Mouse (Mus musculus) embryo, embryonic 11 days (tissue): ENCODE data around the gene Rtp4.

Experiments
- DNase-seq: peaks from one replicate; pipeline ENCODE4 v3.0.0-alpha.2; 2015

The Rtp4 gene

DNA sequence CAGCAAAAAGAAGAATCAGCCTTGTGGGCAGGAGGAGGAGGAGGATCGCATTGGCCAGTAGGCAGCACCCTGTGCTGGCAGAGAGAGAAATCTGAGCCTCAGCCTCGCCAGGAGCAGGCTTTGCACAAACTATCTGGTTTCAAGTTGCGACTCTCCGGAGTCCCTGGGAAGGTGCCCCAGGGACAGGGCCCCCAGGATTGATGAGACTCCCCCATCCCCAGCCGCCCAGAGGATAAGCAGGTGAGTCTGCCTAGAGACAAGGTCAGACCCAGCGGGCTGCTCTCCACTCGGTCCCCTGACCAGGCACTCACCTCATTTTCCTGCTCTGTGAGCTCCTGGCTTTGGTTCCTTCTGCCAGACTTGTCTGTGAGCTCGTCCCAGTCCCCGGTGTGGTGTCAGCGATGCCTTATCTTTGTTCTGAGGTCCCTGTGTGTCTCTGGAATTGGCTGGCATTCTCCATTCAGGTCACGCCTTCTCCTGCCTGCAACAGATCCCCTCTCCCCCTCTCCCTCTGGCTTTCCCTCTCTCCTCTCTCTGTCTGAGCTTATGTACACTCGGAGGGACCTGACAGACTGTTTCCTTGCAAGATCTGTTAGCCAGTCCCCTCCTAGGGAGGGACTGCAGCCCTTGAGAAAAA, at the start of gene Rtp4, which contains the start of gene Masp1:
TSS of gene Rtp4 (plus strand) at position 57 of the 637 bp plus-strand sequence.
TSS of gene Masp1 (minus strand) at position 581 of the 637 bp plus-strand sequence.
- DNase-seq, result peak; percentile 60

DNA sequence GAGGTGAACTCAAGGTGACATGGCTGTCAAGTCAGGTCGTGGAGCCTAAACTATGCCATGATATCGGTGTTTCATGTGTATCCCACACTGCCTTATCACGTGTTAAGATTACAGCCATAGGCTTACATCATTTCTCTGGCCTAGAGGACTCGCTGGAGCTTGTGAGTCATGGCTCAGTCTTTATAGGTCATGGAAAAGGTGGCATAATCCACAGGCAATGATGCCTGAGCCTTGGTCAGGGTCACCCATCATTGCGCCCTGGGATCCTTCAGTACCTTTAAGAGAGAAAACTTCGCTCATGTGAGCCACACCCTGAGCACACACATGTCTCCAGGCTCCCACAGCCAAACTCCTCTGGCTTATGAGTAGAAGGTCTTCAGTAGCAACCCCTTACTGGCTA, 48.5 kb upstream of the Rtp4 start:
- DNase-seq, result no peak

DNA sequence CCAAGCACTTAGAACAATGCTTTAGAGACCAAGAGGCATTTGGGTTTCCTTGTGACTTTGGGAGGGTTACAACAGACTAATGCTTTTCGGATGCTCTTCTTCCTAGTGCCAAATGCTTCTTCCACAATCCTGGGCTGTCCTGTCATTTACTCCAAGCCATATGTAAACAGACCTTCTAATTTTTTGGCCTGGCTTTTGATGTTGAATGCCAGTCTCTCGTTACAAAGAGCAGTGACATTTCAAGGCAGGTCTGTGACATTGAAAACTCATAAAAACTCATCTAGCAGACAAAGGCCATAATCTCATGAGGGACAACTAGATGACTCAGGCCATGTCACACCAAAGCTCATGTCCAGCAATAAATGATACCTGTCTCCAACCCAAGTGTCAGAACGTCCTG, 48.0 kb upstream of the Rtp4 start:
- no peak for DNase-seq

DNA sequence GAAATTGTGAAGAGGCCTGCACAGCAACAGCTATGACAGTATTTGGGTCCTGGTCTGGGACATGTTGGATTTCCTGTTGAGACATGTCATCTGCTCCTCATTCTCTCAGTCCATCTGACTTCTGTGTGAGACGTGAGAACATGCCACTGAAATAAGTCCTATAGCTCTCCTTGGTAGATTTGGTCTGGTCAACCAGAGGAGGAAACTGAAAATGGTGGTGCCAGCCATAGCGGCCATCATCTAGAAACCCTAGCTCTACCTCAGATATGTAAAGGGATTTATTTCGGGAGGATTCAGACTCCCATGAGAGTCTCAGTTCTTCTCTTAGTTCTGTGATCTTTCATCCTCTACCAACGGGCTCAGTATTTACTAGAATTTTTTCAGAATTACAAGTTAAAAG, 44.4 kb upstream of the Rtp4 start:
- no peak for DNase-seq

DNA sequence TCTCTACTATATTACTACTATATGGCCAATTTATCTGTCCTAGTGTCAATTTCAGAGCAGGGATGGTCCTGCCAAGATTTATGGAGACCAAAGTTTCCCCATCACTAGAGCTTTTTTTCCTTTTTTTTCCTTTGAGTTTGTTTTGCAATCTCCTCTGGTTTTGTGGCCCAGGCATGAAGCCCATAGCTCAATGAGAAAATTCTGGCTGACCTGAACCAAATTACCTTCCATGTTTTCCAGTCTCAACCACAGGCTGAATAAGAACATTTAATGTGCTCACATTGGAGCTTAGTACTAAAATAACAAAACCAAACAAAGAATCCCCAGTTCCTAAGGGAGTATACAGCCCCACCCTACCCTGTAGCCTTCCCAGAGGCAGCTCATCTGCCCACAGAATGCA, 43.5 kb upstream of the Rtp4 start:
- DNase-seq, result no peak

DNA sequence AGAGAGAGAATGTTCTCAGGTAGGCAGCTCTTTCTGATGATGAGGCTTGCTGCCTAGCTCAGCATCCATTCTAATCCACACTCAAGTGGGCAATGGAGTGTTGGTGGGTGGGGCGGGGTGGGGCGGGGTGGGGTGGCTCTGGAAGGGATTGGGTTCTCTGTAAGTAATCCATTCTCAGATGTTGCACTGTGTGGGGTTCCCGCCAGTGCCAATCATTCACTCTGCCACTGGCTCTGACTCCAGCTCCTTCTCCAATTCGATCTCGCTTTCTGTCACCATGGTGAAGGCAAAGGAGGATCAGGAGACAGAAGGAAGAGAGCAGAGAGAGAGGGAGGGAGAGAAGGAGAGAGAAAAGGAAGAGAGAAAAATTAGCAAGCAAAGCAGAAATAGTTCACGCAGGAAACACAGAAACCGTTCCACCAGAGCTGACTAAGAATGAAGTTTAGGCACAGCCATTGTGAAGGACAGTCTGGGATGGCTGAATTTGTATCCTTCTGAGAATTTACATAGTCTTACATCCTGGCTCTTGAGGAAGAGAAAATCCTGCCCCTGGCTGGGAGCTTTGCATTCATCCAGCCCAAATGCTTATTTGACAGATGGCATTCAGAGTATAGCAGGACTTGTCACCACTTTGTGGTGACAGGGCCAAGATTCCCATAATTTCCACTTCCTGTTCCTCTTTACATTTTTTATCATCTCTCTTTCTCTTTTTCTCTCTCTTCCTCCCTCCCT, 40.1 kb upstream of the Rtp4 start:
- no peak for DNase-seq

DNA sequence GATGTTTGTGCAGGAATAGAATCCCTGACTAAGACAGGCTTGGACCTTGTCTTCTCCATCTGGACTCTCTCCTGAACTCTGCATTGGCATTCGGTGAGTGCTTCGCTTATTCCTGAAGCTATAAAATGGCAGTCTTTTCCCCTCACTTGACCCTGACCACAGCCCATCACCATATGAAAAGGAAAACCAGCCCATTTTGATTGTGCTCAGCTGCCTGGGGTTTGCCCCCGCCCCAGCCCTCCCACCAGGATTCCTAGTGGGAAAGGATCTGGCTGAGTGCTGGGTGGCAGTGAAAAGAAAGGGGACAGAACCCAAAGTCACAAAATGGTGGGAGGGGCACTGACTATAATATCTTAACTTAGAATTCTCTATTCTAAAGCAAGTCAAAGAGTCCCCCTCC, 37.9 kb upstream of the Rtp4 start:
- DNase-seq, result no peak

DNA sequence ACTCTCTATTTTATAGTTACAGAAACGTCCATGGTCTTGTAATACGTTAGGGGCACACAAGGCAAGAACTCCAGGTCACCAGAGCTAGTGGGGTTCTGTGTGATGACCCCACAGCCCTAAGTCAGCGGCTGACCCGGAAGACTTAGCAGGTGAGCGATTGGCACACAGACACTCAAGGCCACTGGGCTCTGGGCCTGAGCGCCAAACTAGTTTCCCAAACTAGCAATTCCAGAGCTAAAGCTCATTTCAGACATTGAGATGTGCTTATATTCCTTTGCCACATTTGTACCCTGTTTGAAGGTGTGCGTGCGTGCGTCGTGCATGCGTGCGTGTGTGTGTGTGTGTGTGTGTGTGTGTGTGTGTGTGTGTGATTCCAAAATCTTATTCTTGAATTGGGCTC, 37.2 kb upstream of the Rtp4 start:
- no peak for DNase-seq

DNA sequence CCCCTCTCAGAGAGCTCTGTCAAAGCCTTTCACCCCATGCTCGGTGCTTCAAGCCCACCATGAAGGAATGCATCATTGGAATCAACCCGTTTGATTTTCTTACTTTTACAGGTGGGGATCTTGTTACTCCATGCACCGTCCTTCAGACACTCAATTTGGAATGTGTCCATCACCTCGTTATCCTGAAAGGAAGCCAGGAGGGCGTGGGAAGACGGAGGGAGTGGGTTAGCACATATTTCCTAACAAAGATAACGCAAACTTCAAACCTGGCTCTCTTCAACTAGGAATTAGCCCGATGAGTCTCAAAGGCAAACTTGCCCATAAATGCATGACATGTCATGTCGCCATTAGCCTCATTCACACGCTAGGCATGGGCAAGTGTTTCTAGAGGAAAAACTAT, 36.8 kb upstream of the Rtp4 start:
- DNase-seq, result no peak

DNA sequence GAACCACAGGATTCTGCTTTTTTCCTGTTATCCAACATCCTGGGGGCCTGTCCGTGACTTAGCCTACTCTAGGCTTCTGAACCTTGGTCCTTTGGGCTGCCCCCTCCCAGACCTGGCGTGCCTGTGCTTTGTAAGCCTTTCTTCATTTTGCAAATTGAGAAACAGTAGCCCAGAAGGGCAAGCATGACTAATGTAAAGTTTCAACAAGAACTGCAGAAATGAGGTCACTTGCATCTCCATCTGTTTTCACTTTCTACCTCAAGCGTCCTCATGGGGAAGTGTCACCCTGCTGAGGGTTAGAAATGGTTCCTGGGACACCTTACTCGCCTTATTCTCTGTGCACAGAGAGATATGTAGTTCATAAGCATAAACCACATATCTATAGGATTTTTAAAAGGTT, 27.3 kb upstream of the Rtp4 start:
- no peak for DNase-seq

DNA sequence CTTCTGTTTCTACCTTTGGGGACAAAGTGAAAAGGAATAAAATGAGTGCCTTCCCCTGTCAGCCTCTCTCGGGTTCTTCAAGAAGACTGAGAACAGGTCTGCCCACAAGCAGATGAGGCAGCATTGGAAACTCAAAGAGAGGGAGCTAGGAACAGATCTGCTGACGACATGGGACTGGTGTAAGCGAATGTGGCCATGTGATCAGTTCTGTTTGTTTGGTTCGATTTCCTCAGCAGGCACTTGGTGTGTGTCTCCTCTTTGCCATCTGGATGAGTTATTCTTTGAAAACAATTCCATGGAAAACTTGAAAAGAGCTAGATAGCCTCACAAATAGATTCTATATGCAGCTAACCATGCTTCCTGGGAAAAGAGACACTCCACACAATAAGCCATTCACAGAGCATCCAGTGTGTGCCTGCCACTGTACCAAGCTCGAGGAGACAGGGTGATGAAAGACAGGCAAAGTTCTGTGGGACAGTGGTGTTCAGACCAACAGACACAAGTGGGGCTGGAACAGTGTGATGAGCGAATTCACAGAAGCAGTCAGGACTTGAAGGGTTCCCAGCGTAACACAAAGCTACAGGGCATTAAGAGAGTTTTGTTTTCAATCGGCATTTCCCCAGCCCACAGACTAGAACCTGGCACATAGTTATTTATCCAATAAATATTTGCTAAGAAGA, 23.7 kb upstream of the Rtp4 start:
- no peak for DNase-seq

DNA sequence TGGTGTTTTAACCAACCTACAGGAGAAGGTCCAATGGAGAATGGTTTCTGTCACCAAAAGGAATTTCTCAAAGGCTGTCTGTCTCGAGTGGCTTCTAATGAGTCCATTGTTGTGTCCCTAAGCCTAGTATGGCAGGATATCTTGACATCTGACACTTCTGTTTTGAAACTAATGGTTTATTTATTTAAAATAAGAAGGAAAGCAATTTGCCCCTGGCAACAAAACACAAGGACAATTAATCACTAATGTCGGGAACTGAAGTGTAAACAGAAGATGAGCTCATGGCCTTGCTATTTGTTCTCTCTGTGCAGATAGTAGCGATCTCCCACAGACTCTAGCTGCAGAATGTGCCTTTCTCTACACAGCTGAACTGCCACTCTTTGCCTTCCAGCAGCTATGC, 22.7 kb upstream of the Rtp4 start:
- DNase-seq, result peak; percentile 57

DNA sequence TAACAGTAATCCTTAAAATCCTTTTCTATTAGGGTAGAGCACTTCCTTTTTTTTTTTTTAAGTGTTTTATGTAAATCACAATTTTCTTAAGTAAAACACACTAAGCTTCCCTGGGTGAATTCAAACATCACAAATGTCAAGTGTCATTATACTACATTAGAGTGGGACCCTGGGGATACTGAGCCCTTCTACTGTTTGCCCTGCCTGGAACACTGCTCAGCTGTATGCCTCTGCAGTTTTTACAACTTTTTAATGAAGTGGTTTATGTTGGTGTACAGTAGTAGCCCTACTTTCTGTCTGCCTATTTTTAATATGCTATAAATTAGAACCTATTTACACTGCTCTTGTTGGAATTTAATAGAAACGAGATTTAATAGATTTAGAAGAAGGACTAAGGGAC, 22.2 kb upstream of the Rtp4 start:
- no peak for DNase-seq

DNA sequence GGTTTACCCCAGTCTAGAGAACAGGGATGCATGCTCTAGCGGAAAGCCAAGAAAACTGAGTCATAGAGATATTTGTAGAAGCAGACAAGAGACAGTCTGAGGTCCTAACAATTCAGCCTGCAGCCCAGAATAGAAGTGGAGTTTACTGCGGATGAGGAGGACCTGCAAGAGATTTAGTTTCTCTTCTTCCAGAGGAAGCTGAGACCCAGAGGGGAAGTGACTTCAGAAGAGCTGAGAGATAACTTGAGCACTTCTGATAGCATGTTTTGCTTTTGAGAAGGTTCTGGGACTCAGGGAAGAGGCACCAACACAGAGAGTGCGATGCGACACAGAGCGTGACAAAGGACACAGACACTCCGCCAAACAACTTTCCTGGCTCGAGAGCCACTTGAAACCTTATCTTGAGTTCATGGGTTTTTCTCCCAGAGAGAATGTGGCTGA, 21.4 kb upstream of the Rtp4 start:
- no peak for DNase-seq

DNA sequence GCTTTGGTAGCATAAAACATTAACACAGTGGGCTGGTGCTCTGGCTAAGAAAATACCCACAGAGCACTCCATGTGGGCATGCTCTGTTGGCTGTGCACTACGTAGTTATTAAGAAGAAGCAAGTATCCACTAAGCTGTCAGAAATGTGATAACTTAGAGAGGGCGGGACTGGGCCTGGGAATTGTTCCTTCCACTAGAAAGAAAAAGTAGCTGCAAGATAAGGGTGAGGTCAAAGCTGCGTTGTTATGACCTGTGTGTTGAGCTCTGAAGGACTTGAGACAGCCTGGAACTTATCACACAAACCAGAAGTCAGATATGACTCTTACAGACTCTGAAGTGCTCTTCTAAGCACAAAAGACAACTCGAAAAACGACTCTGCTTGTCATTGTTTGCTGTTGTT, 19.5 kb upstream of the Rtp4 start:
- no peak for DNase-seq

DNA sequence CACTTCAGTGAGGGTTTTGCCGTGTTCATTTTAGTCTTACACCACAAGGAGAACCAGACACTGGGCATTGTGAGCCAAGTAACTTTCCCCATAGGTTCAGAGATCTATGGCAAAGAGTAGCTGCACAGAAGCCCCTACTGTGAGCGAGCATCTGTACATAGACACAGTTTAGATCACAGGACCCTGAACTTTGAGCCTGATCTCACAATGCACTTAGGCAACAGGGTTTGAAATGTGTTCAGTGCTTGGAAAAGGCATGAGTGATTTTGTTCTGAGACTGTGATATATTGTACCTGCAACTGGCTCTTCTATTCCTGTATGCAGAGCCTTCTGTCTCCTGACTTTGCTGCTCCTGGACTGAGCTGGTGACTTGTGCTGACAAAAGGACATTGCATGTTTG, 18.8 kb upstream of the Rtp4 start:
- no peak for DNase-seq

DNA sequence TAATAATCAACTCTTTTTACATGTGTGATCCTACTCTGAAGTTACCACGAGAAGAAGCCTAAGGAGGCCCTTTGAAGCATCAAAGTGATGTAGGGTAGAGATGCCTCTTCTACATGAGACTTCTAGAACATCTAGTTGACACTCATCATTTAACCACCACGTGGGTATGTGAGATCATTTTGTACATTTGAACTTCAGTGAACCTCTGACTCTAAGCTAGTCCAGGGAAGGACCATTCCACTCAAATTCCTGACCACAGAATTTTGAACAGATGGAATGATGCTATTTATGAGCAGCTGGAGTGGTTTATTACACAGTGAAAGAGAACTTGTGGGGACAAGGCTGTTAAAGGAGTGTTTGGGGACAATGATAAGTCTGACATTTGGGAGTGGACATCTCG, 17.6 kb upstream of the Rtp4 start:
- no peak for DNase-seq

DNA sequence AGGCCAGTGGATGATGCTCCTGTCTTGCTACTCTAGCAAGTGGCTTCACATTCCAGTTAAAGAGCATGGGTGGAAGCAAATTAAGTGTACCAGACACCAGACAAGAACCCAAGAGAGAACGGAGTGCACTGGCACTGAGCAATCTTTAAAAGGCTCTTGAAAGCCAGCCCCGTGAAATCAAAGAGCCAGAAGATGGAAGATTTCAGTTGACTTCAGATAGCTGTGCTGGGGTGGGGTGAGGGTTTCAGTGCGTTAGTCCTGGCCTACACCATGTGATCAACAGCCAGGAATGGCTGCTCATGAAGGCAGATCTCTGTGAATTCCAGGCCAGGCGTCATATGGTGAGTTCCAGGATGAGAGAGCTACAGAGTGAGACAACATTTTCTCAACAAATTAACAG, 16.7 kb upstream of the Rtp4 start:
- no peak for DNase-seq

DNA sequence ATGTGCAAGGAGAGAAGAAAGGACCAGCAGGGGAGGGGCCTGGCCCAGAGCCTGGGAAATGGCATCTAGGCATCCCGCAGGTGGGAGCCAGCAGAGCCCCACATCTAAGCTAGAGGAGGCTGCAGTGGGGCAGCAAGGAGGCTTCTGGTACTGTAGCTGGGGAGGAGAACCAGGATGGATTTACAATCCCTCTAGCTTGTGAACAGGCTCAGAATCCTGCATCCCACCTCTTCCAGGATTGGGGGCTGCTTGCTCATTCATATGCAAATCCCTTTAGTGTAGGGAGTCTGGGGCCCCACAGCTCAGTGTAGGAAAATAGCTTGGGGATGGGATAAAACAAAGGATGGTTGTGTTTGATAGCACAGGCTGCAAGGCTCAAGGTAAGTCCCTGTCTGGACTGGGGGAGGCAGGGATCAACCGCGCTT, 15.8 kb upstream of the Rtp4 start:
- peak; percentile 47 for DNase-seq

DNA sequence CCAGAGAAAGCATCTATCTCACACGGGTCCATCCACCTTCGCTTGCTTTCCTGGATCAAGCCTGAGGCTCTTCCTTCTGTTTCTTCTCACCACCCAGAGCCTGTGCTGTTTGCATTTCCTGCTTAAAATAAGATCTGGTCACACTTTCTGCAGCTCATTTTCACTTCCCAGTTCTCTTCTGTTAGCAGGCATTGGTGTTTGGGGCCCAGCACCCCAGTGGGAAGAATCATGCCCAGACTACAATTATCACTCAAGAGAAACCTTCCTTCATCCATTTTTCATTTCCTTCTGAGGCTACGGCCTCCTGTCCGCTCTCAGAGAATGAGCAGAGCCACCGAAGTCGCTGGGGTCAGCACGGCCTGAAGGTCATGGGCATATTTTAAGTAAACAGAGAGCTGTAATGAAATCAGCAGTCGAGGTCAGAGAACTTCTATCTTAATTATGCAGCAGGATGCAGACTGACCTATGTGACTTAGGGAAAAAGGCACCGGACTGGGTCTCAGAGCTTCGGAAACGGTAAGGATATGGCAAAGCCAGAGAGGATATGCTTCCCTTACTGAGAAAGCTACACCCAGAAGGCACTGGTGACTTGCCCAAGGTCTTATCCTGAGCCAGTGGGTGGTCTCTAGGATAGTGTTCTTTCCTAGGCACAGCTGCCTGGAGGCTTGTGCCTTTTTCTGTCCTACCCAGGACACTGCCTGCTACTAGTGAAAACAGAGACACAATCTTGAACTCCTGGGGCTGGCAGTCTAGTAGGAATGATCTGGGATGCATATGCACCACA, 14.0 kb upstream of the Rtp4 start:
- no peak for DNase-seq

DNA sequence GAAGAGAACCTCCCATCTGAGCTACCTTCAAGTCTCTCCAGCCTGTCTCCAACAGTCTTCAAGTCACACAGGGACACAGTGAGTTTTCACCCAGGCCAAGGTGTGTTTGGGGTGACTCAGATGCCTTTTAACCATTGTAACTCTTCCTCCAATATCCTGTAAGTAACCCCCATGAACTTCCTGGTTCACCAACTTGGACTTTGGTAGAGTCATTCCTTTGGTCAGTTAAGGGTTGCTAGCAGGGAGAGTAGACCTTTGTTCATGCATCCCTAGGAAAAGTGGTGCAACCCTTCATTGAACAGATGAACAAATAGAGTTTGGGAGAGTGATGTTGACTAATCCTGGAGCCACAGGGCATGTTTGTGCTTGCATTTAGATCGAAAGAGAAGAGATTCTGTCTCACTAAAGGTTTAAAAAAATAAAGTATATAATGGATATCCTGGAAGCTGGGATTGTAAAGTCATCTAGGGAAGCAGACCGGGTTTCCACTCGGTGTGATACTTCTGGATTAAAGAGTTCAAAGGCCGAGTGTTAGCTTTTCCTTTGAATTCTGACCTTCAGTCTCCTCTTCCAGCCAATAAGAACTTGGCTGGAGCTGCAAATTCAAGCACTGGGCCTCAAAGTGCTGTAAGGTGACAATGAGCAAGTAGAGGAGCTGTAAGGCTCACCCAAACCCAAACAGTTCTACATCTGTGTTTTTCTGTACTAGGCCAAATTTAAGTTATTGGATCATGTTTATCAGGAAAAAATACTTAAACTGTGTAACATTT, 8.7 kb upstream of the Rtp4 start:
- no peak for DNase-seq

DNA sequence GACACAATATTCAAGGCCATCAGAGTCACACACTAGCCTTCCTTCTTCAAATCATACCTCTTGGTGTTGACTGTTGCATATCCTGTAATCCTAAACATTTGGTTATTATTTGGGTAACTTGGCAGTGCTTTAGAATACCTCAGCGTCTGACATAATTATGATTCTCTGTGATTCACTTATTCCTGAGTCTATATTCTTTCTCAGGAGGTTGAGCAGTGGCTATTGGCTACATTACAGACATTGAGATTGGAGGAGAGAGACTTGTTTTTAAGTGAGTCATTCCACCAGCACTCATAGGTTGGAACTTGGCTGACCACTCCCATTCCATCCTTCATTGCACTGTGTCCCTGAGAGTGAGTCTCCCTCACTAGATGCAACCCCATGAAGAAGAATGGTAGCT, 6.7 kb upstream of the Rtp4 start:
- no peak for DNase-seq

DNA sequence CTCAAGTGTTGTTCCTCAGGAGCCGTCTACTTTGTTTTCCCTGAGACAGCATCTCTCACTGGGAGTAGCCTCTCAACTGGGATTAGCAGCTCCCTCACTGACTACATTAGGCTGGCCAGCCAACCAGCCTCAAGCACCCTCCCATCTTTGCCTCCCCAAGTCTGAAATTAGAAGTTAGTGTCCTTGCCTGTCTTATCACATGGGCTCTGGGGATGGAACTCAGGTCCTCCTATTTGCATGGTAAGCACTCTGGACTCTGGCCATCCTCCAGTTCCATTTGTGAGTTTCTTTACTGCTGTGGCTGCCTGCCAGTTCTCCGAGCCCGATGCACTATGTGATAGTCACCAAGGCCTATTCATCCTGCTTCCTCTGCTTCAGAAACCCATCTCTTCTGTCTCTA, 4.3 kb upstream of the Rtp4 start:
- DNase-seq, result no peak
